Mouse (Mus musculus) spleen, adult 2 months (tissue): ENCODE measurements around the gene Syvn1. TPM values are rescaled to one million over a fixed set of nuclear protein-coding genes. Genes with fewer than 3 reads are reported as not detected.

Experiments
- DNase-seq, 2 experiments: peaks; one replicate each; pipeline versions ENCODE4 v3.0.0 to v3.0.0-alpha.2; 2012 to 2021; ENCODE audit warnings: low spot score in 2 of 2, low read depth in 1 of 2
- H3K27ac ChIP-seq: fragments of 200-500 bp; 2 replicates; pipeline ENCODE4 v1.5.1; 2012; ENCODE audit warnings: low read length, inconsistent platforms; ENCODE audit not compliant: insufficient read depth
- H3K27me3 ChIP-seq: fragments of 200-500 bp; 2 replicates; pipeline ENCODE4 v1.6.1; 2012; ENCODE audit warnings: mild to moderate bottlenecking, moderate library complexity, low read length, inconsistent platforms; ENCODE audit not compliant: control insufficient read depth, insufficient read depth
- H3K36me3 ChIP-seq: fragments of 200-500 bp; 2 replicates; pipeline ENCODE4 v1.6.1; 2012; ENCODE audit warnings: mild to moderate bottlenecking, low read length, inconsistent platforms; ENCODE audit not compliant: control insufficient read depth, insufficient read depth
- H3K4me1 ChIP-seq: fragments of 200-500 bp; 2 replicates; pipeline ENCODE4 v1.6.1; 2011; ENCODE audit warnings: inconsistent platforms; ENCODE audit not compliant: control insufficient read depth, insufficient read depth, insufficient read length
- H3K4me3 ChIP-seq: fragments of 200-500 bp; 2 replicates; pipeline ENCODE4 v1.5.1; 2011; ENCODE audit warnings: mild to moderate bottlenecking, inconsistent platforms; ENCODE audit not compliant: insufficient read depth, insufficient read length; ENCODE audit errors: extremely low read depth
- CTCF ChIP-seq: fragments of 200-500 bp; IDR thresholded peaks from 2 replicates; pipeline ENCODE4 v1.5.1; 2011; ENCODE audit warnings: mild to moderate bottlenecking, inconsistent platforms; ENCODE audit not compliant: insufficient read depth, insufficient read length, insufficient replicate concordance; ENCODE audit errors: extremely low read depth
- POLR2A ChIP-seq: fragments of 200-500 bp; IDR thresholded peaks from 2 replicates; pipeline ENCODE4 v1.6.1; 2011; ENCODE audit warnings: low read depth, low read length, inconsistent platforms
- WGBS: fragments of 180-500 bp; shearing (Covaris S2); methylation state at CpG from one replicate; pipeline ENCODE4 v1.1.7; 2018; 5-methylcytosine and 5-hydroxymethylcytosine counted together
- polyA plus RNA-seq: library from polyadenylated mRNA; depleted of rRNA; stranded (reverse); fragments of >200 nt; gene quantifications from 2 replicates; pipeline ENCODE4 v1.2.3, GENCODE M21; 2012

The Syvn1 gene
- polyA plus RNA-seq, 1 experiment, result 108 TPM

DNA sequence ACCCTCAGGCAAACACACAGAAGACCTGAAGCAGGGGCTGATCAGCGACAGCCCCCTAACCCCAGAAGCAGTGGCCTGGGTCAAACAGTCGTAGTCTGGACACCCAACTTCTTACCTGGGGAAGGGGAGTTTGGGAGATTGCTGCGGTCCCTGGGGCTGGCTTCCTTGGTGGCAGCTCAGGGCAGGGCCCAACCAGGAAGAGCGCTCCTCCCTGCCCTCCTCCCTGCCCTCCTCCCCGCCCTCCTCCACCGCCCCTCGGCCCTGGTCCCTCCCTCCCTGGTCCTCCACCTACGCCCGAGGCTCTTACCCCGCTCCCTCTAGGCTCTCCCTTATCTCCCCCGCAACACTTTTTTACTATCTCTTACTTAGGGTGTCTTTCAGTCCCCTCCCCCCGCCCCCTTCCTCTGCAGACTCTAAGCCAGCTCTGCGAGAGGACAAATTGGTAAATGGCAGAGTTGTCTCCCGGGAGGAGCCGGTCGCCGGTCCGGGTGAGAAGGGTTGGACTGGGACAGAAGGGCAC, 31.3 kb upstream of the Syvn1 start:
- Histone ChIP-seq H3K4me3 (peak overlapping the region; percentile 81), H3K27ac (peak overlapping the region; percentile 84), H3K4me1 (peaks cover 13% of the 10 kb centered on the region; the same call in 1 of the 2 replicates), H3K36me3 (peaks cover 11% of the 10 kb centered on the region), H3K27me3 (no peaks in the 10 kb centered on the region)
- 4% methylated on average over 15 of the region's 18 CpGs for WGBS
- DNase-seq, result peak in 1 of 2 experiments; percentile 36
- TF ChIP-seq CTCF (no peak), POLR2A (peak; percentile 22; the same call in 1 of the 2 replicates)

DNA sequence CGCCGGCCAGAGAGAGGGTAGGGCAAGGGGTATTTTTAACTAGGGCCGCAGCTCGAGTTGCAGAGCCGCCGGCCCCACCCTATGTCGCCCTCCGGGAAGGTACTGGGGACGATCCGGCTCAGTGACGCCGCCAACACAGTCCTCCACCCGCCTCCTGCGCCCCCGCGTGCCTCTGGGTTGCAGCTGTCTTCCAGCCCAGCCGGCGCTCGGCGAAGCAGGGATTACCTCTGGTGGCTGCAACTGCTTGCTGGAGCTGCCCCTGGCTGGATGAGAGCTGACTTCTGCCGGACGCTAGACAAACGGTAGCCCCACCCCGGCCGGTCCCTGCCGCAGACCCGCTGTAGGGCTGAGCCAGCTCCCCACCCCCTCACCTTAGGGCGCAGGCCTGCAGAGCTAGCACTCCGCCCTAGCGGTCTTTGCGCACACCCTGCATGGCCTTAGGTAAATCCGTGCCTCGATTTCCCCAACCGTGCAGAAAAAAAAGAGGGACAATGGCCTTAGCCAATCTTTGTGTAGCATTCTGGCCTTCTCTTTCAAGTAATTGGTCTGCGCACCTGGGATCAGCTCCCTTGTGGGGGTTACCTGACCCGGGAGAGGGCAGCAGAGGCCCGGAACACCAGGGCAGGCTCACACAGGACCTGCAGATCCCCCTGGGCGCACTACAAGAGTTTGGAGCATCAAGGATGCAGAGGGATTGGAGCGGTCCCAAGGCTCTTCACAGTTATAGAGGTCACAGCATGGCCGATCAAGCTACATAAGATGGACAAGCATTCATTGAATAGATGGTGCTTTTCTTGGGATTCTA, 30.7 kb upstream of the Syvn1 start, which contains the start of gene Capn1:
TSS of gene Capn1 (minus strand) at position 387 of the 805 bp plus-strand sequence.
- no peaks in the 10 kb centered on the region for H3K27me3 ChIP-seq
- 7% methylated on average over 40 of the region's 40 CpGs for WGBS

DNA sequence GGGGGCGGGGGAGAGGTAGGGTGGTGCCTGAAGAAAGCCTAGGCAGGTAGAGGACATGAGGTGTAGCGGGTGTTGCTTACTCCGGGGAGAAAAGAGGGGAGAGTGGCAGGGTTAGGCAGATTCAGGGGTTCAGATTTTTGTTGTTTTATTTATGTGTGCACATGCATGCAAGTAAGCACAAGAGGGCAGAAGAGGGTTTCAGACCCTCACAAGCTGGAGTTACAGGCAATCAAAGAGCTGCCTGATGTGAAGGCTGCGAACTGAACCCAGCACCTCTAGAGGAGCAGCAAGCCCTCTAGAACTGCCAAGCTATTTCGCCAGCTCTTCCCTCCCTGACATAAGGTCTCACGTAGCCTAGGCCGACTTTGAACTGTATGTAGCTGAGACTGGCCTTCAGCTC, 29.8 kb upstream of the Syvn1 start:
- TF ChIP-seq POLR2A (no peak), CTCF (no peak)
- Histone ChIP-seq H3K27ac (no peak overlapping the region), H3K4me3 (no peak overlapping the region), H3K4me1 (peaks cover 13% of the 10 kb centered on the region; the same call in 1 of the 2 replicates), H3K36me3 (0 out of 2 replicates have a peak, but pooled peaks cover 2% of the 10 kb centered on the region), H3K27me3 (no peaks in the 10 kb centered on the region)
- WGBS, result 79% methylated on average over 7 of the region's 7 CpGs
- no peak for DNase-seq

More for the DNA sequence above, 30.7 kb upstream of the Syvn1 start, which contains the start of gene Capn1:
- peak in 1 of 2 experiments; percentile 59 for DNase-seq
- Histone ChIP-seq H3K4me3 (peak within 1 kb of the TSS; percentile 81), H3K27ac (peak within 1 kb of the TSS; percentile 84), H3K4me1 (peaks cover 13% of the 10 kb centered on the region; the same call in 1 of the 2 replicates), H3K36me3 (peaks cover 6% of the 10 kb centered on the region)
- TF ChIP-seq CTCF (no peak), POLR2A (no peak)

DNA sequence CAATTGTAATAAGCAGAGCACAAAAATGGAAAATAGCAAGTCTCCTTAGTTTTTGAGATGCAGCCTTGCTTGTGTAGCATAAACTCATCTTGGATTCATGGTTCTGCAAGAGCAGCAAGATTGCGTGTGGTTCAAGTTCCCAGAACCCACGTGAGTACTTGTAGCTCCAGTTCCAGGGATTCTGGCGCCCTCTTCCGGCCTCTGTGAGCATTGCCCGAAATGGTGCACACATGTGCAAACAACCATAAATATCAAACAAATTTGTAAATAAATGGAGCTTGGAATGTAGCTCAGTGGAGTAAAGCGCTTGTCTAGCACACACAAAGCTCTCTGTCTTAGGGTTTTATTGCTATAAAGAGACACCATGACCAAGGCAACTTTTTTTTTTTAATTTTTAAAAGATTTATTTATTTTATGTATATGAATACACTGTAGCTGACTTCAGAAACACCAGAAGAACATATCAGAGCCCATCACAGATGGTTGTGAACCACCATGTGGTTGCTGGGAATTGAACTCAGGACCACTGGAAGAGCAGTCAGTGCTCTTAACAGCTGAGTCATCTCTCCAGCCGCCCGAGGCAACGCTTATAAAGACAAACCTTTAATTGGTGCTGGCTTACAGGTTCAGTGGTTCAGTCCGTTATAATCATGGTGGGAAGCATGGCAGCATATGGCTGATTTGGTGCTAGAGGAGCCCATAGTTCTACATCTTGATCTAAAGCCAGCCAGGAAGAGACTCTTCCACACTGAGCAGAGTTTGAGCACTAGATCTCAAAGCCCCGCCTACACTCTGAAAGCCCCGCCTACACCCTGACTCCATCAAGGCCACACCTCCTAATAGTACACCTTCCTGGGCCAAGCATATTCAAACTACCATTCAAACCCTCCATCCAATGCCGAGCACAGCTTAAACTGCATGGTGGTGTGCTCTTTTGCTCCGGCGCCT, 28.0 kb upstream of the Syvn1 start:
- TF ChIP-seq CTCF (peak; percentile 90; the same call in 1 of the 2 replicates), POLR2A (no peak)
- H3K4me3 ChIP-seq, result no peak overlapping the region
- H3K27ac ChIP-seq, result no peak overlapping the region
- no peaks in the 10 kb centered on the region for H3K27me3 ChIP-seq
- H3K4me1 ChIP-seq, result peaks cover 13% of the 10 kb centered on the region; the same call in 1 of the 2 replicates
- 23% methylated on average over 15 of the region's 15 CpGs for WGBS
- peak; percentile 81 to 85 for DNase-seq
- 0 out of 2 replicates have a peak, but pooled peaks cover under 1% of the 10 kb centered on the region for H3K36me3 ChIP-seq

DNA sequence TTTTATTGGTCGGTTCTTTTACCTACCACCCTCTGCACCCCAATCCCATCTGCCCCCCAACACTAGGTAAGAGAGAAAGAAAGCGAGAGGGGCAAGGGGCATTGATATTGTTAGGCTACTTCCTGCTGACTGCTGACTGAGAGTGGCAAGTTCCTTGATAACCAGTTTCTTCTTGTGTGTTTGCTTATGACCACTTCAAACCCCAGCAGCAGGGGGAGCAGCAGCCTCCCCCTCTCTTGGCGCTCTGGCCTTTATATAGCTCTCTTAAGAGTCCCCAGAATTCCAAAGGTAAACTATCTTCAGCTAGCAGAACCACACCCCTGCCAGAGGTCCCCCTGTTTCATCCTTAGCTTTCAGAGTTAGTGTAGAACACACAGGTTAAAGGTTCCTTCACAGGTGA, 26.1 kb upstream of the Syvn1 start:
- H3K36me3 ChIP-seq, result no peaks in the 10 kb centered on the region
- H3K4me3 ChIP-seq, result no peak overlapping the region
- H3K27me3 ChIP-seq, result no peaks in the 10 kb centered on the region
- H3K27ac ChIP-seq, result no peak overlapping the region
- DNase-seq, result no peak
- no peak for TF ChIP-seq POLR2A
- no peak for TF ChIP-seq CTCF
- WGBS, result 57% methylated on average over 3 of the region's 3 CpGs
- peaks cover 8% of the 10 kb centered on the region; the same call in 1 of the 2 replicates for H3K4me1 ChIP-seq

DNA sequence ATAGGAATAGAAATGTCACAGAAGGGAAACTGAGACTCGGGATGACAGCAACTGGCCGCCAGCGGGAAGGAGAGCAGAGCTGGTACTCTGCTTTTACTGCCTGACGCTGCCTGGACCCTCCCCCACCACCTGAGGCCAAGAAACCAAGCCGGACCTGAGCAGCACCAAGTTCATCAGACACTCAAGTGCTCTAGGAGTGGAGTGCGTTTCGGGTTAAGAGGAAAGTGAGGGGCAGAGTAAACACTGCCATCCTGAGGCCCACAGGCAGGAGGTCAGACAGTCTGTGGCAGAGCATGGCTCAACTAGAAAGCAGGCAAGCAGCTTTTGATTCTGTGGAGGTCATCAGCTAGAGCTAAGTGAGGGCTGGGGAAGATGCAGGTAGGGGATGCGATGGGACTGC, 23.3 kb upstream of the Syvn1 start:
- DNase-seq, result no peak
- Histone ChIP-seq H3K27me3 (no peaks in the 10 kb centered on the region), H3K27ac (no peak overlapping the region), H3K36me3 (no peaks in the 10 kb centered on the region), H3K4me1 (no peaks in the 10 kb centered on the region), H3K4me3 (no peak overlapping the region)
- TF ChIP-seq POLR2A, result no peak
- no peak for TF ChIP-seq CTCF
- WGBS, result 95% methylated on average over 8 of the region's 8 CpGs
